Comparison of ENCODE assay signal across 21 mouse cellular contexts in the genomic region with DNA sequence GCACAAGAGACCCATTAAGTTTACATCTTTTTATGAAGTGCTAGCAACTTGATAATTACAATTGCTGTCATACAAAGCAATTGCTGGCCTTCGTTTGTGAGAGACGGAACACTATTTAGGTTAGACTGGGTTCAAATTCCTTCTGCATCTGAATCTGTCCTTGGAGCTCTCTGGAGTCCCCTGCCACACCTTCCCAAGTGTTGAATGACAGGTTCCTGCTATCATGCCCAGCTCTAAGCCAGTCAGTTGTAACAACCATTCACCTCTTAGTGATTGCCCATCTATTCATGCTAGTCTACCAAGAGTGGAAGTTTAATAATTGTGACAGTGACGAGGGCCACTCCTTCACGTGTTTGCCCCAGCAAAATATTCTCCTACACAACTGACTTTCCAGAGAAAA. TPM values are rescaled to one million over a fixed set of nuclear protein-coding genes. Genes with fewer than 3 reads are reported as not detected.
"Had no signal": no experiment of that assay in that cellular context is flagged by ENCODE, and none has a peak within 500 bp of the region (broad histone marks: within the 10 kb centered on the region; RNA-seq: fewer than 3 reads in every experiment).

No protein-coding gene starts in this region.

- H3K9ac ChIP-seq: neural tube, embryonic 13.5 days; neural tube, embryonic 15.5 days; stomach, embryonic 15.5 days had no signal

- DNase-seq: retina, postnatal 1 day; right cerebral cortex, adult 18-20 months; right cerebral cortex, postnatal 14 days; right cerebral cortex, postnatal 25 days; right cerebral cortex, postnatal 4 days; spleen, adult 18-20 months; thymus, adult 18-20 months; thymus, adult 2 months; thymus, postnatal 14 days; thymus, postnatal 25 days; thymus, postnatal 36 days; thymus, postnatal 4 days had no signal

- H3K4me3 ChIP-seq: neural tube, embryonic 13.5 days; neural tube, embryonic 15.5 days; stomach, embryonic 15.5 days had no signal

- H3K27me3 ChIP-seq: neural tube, embryonic 13.5 days; neural tube, embryonic 15.5 days; stomach, embryonic 15.5 days had no signal

- H3K36me3 ChIP-seq: neural tube, embryonic 13.5 days; neural tube, embryonic 15.5 days; stomach, embryonic 15.5 days had no signal

- H3K4me2 ChIP-seq: neural tube, embryonic 13.5 days; neural tube, embryonic 15.5 days; stomach, embryonic 15.5 days had no signal

- H3K9me3 ChIP-seq: neural tube, embryonic 13.5 days; neural tube, embryonic 15.5 days; stomach, embryonic 15.5 days had no signal

- H3K27ac ChIP-seq: neural tube, embryonic 13.5 days; neural tube, embryonic 15.5 days; stomach, embryonic 15.5 days; stomach, postnatal 0 days had no signal

- H3K4me1 ChIP-seq: neural tube, embryonic 13.5 days; neural tube, embryonic 15.5 days; stomach, embryonic 15.5 days had no signal

RNA-seq across cellular contexts. Expression of a gene that starts 12.2 kb away (rescaled TPM):
- polyA plus RNA-seq: small intestine, adult 2 months; spleen, adult 2 months; stomach, embryonic 14.5 days; testis, adult 2 months; thymus, adult 2 months; thymus, postnatal 0 days had no signal
